Mouse (Mus musculus): ENCODE results near the gene Apbb2. TPM values are rescaled to one million over a fixed set of nuclear protein-coding genes. Genes with fewer than 3 reads are reported as not detected.

Apbb2 gene
- polyA plus RNA-seq, 1 experiment from 2014 or later = 69.5 TPM

GRCm38 (mm10) chr5:66613725-66614124, 4.9 kb downstream of the Apbb2 start:
- Histone ChIP-seq H3K27me3 (no peaks in the 10 kb centered on the region; the same call in 1 of the 2 replicates), H3K4me1 (peaks cover 14% of the 10 kb centered on the region), H3K27ac (replicated peaks) (no peak overlapping the region), H3K4me3 (no peak overlapping the region), H3K4me2 (replicated peaks) (no peak overlapping the region), H3K9ac (replicated peaks) (no peak overlapping the region), H3K36me3 (no peaks in the 10 kb centered on the region), H3K9me3 (no peaks in the 10 kb centered on the region)
- 77% methylated on average over 3 of the region's 3 CpGs for WGBS
- ATAC-seq (ENCODE audit: low FRiP score, low read depth) = no peak

GRCm38 (mm10) chr5:66612964-66613363, 5.6 kb downstream of the Apbb2 start:
- no peaks in the 10 kb centered on the region for H3K36me3 ChIP-seq
- H3K9ac ChIP-seq (replicated peaks) = no peak overlapping the region
- H3K4me2 ChIP-seq (replicated peaks) = no peak overlapping the region
- no peak overlapping the region for H3K4me3 ChIP-seq
- no peak for ATAC-seq (ENCODE audit: low FRiP score, low read depth)
- 91% methylated on average over 5 of the region's 5 CpGs for WGBS
- no peaks in the 10 kb centered on the region; the same call in 1 of the 2 replicates for H3K27me3 ChIP-seq
- H3K9me3 ChIP-seq = no peaks in the 10 kb centered on the region
- no peak overlapping the region for H3K27ac ChIP-seq (replicated peaks)
- peaks cover 14% of the 10 kb centered on the region for H3K4me1 ChIP-seq

DNA sequence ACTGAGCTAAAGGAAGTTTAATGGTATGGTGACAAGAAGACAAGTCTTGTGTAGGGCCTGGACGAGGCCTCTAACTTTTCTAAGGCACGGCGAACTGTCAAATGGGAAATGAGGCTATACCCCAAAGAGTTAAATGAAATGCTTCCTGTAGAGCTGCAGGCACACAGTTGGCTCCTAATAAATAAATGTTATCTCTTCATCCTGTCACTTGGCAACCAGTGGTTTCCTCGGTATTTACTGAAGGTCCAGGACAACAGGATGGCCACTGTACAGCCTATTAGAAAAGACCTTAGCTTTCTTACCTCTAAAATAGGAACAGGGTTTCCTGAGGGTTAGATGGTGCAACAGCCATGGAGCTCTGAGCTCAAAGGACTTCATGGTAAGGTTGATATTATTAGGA, 6.7 kb downstream of the Apbb2 start:
- no peaks in the 10 kb centered on the region for H3K9me3 ChIP-seq
- WGBS = 85% methylated on average over 4 of the region's 4 CpGs
- ATAC-seq (ENCODE audit: low FRiP score, low read depth) = no peak
- H3K4me1 ChIP-seq = peaks cover 11% of the 10 kb centered on the region
- H3K36me3 ChIP-seq = no peaks in the 10 kb centered on the region
- H3K27me3 ChIP-seq = no peaks in the 10 kb centered on the region; the same call in 1 of the 2 replicates
- no peak overlapping the region for H3K4me3 ChIP-seq
- H3K4me2 ChIP-seq (replicated peaks) = no peak overlapping the region
- no peak overlapping the region for H3K9ac ChIP-seq (replicated peaks)
- no peak overlapping the region for H3K27ac ChIP-seq (replicated peaks)

DNA sequence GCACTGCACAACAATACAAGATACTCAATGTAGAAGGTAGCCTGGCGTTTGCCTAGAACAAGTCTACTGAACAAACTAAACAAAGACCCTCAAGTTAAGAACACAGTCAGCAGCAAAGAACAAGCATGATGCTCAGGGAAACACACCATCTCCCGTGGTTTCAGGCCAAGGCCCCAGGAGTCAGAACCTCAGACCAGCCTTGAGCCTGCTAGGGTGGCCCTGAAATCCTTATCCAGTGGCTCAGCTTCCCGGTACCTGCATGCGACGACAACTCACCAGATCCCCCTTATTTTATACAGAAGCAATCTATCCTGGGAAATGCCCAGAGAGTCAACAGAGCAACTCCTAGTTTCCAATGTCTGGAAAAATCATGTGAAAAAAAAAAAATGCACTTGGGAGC, 7.2 kb downstream of the Apbb2 start:
- H3K4me3 ChIP-seq = no peak overlapping the region
- no peaks in the 10 kb centered on the region for H3K27me3 ChIP-seq
- no peak overlapping the region for H3K27ac ChIP-seq (replicated peaks)
- no peak overlapping the region for H3K9ac ChIP-seq (replicated peaks)
- WGBS = 94% methylated on average over 5 of the region's 5 CpGs
- H3K4me2 ChIP-seq (replicated peaks) = no peak overlapping the region
- ATAC-seq (ENCODE audit: low FRiP score, low read depth) = no peak
- no peaks in the 10 kb centered on the region for H3K9me3 ChIP-seq
- H3K4me1 ChIP-seq = peaks cover 13% of the 10 kb centered on the region
- no peaks in the 10 kb centered on the region for H3K36me3 ChIP-seq

GRCm38 (mm10) chr5:66610270-66610669, 8.3 kb downstream of the Apbb2 start:
- H3K36me3 ChIP-seq = no peaks in the 10 kb centered on the region
- WGBS = 94% methylated on average over 12 of the region's 12 CpGs
- no peak overlapping the region for H3K27ac ChIP-seq (replicated peaks)
- H3K27me3 ChIP-seq = no peaks in the 10 kb centered on the region
- peaks cover 13% of the 10 kb centered on the region for H3K4me1 ChIP-seq
- H3K9ac ChIP-seq (replicated peaks) = no peak overlapping the region
- H3K4me2 ChIP-seq (replicated peaks) = no peak overlapping the region
- H3K9me3 ChIP-seq = no peaks in the 10 kb centered on the region
- H3K4me3 ChIP-seq = no peak overlapping the region
- ATAC-seq (ENCODE audit: low FRiP score, low read depth) = no peak

GRCm38 (mm10) chr5:66609306-66609705, 9.3 kb downstream of the Apbb2 start:
- WGBS = 79% methylated on average over 7 of the region's 7 CpGs
- Histone ChIP-seq H3K27me3 (no peaks in the 10 kb centered on the region), H3K4me2 (replicated peaks) (no peak overlapping the region), H3K4me3 (no peak overlapping the region), H3K36me3 (no peaks in the 10 kb centered on the region), H3K27ac (replicated peaks) (no peak overlapping the region), H3K4me1 (peaks cover 11% of the 10 kb centered on the region), H3K9me3 (no peaks in the 10 kb centered on the region), H3K9ac (replicated peaks) (no peak overlapping the region)
- ATAC-seq (ENCODE audit: low FRiP score, low read depth) = no peak

DNA sequence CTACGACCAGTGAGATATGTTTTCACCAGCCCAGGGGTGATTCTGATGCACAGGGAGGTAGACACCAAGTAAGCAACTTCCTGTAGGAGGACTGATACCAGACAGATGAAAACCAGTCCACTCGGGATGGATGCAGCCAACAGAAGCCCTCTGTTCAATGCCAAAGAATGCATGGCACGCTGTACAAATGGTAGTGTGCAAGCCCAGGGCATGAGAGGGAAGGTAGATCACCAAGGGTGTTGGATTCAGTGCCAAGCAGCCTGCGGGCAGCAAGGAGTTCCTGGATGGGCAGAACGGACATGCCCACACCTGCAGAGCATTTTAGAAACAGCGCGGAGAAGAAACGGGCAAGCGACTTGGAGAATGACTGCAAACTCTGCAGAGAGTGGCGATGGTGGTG, 10.8 kb downstream of the Apbb2 start:
- Histone ChIP-seq H3K4me2 (replicated peaks) (no peak overlapping the region), H3K4me1 (peaks cover 13% of the 10 kb centered on the region; the same call in 1 of the 2 replicates), H3K27me3 (no peaks in the 10 kb centered on the region), H3K4me3 (no peak overlapping the region), H3K27ac (replicated peaks) (no peak overlapping the region), H3K9ac (replicated peaks) (no peak overlapping the region), H3K9me3 (no peaks in the 10 kb centered on the region), H3K36me3 (no peaks in the 10 kb centered on the region)
- no peak for ATAC-seq (ENCODE audit: low FRiP score, low read depth)
- 95% methylated on average over 10 of the region's 10 CpGs for whole genome bisulfite sequencing

GRCm38 (mm10) chr5:66607201-66607600, 11.4 kb downstream of the Apbb2 start:
- 91% methylated on average over 4 of the region's 4 CpGs for WGBS
- no peak overlapping the region for H3K4me3 ChIP-seq
- no peak overlapping the region for H3K27ac ChIP-seq (replicated peaks)
- H3K4me2 ChIP-seq (replicated peaks) = no peak overlapping the region
- H3K27me3 ChIP-seq = no peaks in the 10 kb centered on the region
- H3K4me1 ChIP-seq = peaks cover 19% of the 10 kb centered on the region; the same call in 1 of the 2 replicates
- H3K9ac ChIP-seq (replicated peaks) = no peak overlapping the region
- no peaks in the 10 kb centered on the region for H3K36me3 ChIP-seq
- ATAC-seq (ENCODE audit: low FRiP score, low read depth) = no peak
- no peaks in the 10 kb centered on the region for H3K9me3 ChIP-seq

GRCm38 (mm10) chr5:66605636-66606035, 12.9 kb downstream of the Apbb2 start:
- H3K4me2 ChIP-seq (replicated peaks) = no peak overlapping the region
- 93% methylated on average over 11 of the region's 11 CpGs for WGBS
- ATAC-seq (ENCODE audit: low FRiP score, low read depth) = no peak
- no peak overlapping the region for H3K27ac ChIP-seq (replicated peaks)
- no peaks in the 10 kb centered on the region for H3K9me3 ChIP-seq
- no peaks in the 10 kb centered on the region for H3K36me3 ChIP-seq
- peaks cover 19% of the 10 kb centered on the region; the same call in 1 of the 2 replicates for H3K4me1 ChIP-seq
- H3K27me3 ChIP-seq = no peaks in the 10 kb centered on the region
- no peak overlapping the region for H3K4me3 ChIP-seq
- H3K9ac ChIP-seq (replicated peaks) = no peak overlapping the region

DNA sequence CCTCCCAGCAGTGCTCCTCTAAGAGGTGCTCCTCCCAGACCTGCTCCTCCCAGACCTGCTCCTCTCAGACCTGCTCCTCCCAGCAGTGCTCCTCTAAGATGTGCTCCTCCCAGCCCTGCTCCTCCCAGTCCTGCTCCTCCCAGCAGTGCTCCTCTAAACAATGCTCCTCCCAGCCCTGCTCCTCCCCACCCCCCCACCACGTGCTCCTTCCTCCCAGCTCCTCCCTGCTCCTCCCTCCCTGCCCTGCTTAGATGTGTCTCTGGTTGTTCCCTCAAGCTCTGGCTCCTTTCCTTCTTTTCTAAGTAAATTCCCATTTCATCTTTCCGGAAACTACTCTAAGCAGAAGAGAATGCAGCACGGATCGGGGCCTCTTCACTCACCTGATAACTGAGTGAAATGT, 14.2 kb downstream of the Apbb2 start:
- Histone ChIP-seq H3K9ac (replicated peaks) (no peak overlapping the region), H3K27me3 (no peaks in the 10 kb centered on the region), H3K4me3 (no peak overlapping the region), H3K27ac (replicated peaks) (no peak overlapping the region), H3K4me2 (replicated peaks) (no peak overlapping the region), H3K36me3 (no peaks in the 10 kb centered on the region), H3K4me1 (peaks cover 19% of the 10 kb centered on the region; the same call in 1 of the 2 replicates), H3K9me3 (no peaks in the 10 kb centered on the region)
- no peak for ATAC-seq (ENCODE audit: low FRiP score, low read depth)
- 88% methylated on average over 4 of the region's 4 CpGs for whole genome bisulfite sequencing

- peaks cover 19% of the 10 kb centered on the region; the same call in 1 of the 2 replicates for H3K4me1 ChIP-seq
- no peak overlapping the region for H3K4me2 ChIP-seq (replicated peaks)
- no peaks in the 10 kb centered on the region for H3K36me3 ChIP-seq
- H3K27ac ChIP-seq (replicated peaks) = no peak overlapping the region
- ATAC-seq (ENCODE audit: low FRiP score, low read depth) = no peak
- H3K9me3 ChIP-seq = no peaks in the 10 kb centered on the region
- no peak overlapping the region for H3K4me3 ChIP-seq
- H3K27me3 ChIP-seq = no peaks in the 10 kb centered on the region
- H3K9ac ChIP-seq (replicated peaks) = no peak overlapping the region
- WGBS = 67% methylated on average over 8 of the region's 8 CpGs
Measured at GRCm38 (mm10) chr5:66603746-66604145, 14.8 kb downstream of the Apbb2 start.

- Histone ChIP-seq H3K4me2 (replicated peaks) (no peak overlapping the region), H3K9me3 (no peaks in the 10 kb centered on the region), H3K4me1 (peaks cover 19% of the 10 kb centered on the region; the same call in 1 of the 2 replicates), H3K27me3 (no peaks in the 10 kb centered on the region), H3K4me3 (no peak overlapping the region), H3K36me3 (no peaks in the 10 kb centered on the region), H3K27ac (replicated peaks) (no peak overlapping the region), H3K9ac (replicated peaks) (no peak overlapping the region)
- 64% methylated on average over 7 of the region's 7 CpGs for WGBS
- no peak for ATAC-seq (ENCODE audit: low FRiP score, low read depth)
Measured at GRCm38 (mm10) chr5:66603223-66603622, 15.4 kb downstream of the Apbb2 start.

DNA sequence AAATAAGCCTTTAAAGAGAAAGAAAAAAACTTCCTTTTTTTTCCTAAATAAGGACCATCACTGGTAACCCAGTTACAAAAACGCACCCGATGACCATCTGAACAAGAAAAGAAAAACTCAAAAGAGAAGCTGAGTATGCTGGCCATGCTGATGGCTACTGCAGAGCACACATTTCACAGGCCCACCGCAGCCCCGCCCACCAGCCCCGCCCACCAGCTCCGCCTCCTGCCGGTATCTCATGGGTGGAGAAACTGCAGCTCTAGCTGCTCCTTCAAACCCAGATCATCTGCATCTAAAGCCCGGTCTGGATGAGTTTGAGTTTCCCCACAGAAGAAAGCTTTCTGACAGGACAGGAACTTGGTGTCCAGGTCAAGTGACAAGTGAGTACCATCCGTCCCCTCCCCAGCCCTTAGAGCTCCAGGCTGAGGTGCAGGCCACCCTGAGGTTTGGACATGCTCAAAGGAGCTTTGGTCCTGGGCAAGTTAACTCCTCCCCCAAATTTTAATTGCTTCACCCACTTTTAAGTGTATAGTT, 16.2 kb downstream of the Apbb2 start:
- H3K9ac ChIP-seq (replicated peaks) = no peak overlapping the region

More for the DNA sequence above, 16.2 kb downstream of the Apbb2 start:
- H3K9me3 ChIP-seq = no peaks in the 10 kb centered on the region
- peaks cover 19% of the 10 kb centered on the region; the same call in 1 of the 2 replicates for H3K4me1 ChIP-seq
- no peak overlapping the region for H3K27ac ChIP-seq (replicated peaks)
- no peak overlapping the region for H3K4me3 ChIP-seq
- no peaks in the 10 kb centered on the region for H3K36me3 ChIP-seq
- ATAC-seq (ENCODE audit: low FRiP score, low read depth) = no peak
- no peak overlapping the region for H3K4me2 ChIP-seq (replicated peaks)
- no peaks in the 10 kb centered on the region for H3K27me3 ChIP-seq
- 26% methylated on average over 9 of the region's 9 CpGs for WGBS
